Mouse (Mus musculus) midbrain, embryonic 11.5 days (tissue): Measurements from ENCODE around the gene Olfml2a. TPM values are rescaled to one million over a fixed set of nuclear protein-coding genes. Genes with fewer than 3 reads are reported as not detected.
"Not testable (repeated sequence)": the region's sequence is repeated elsewhere in the genome, so short reads cannot be mapped to it uniquely, and the experiment has no call there.

Experiments
- ATAC-seq: fragments of 200-750 bp; cut with Nextera tagmentation; 2 replicates; pipeline ENCODE4 v1.8.0; 2017; ENCODE audit warnings: moderate TSS enrichment, moderate library complexity; ENCODE audit not compliant: low FRiP score
- DNase-seq: peaks from one replicate; pipeline ENCODE4 v3.0.0; 2015; ENCODE audit warnings: low spot score; ENCODE audit errors: missing footprints
- H3K27ac ChIP-seq: fragments of 300-500 bp; sonication (generic); 2 replicates; pipeline ENCODE4 v1.5.1; 2014; ENCODE audit warnings: low read depth, low read length
- H3K27me3 ChIP-seq: fragments of 300-500 bp; sonication (generic); 2 replicates; pipeline ENCODE4 v1.6.1; 2014; ENCODE audit warnings: mild to moderate bottlenecking, low read length, moderate library complexity, mixed read lengths; ENCODE audit not compliant: control insufficient read depth, insufficient read depth
- H3K36me3 ChIP-seq: fragments of 300-500 bp; sonication (generic); 2 replicates; pipeline ENCODE4 v1.6.1; 2014; ENCODE audit warnings: mild to moderate bottlenecking, low read length, moderate library complexity, mixed read lengths; ENCODE audit not compliant: control insufficient read depth, insufficient read depth
- H3K4me1 ChIP-seq: fragments of 300-500 bp; sonication (generic); 2 replicates; pipeline ENCODE4 v1.6.1; 2014; ENCODE audit warnings: low read length; ENCODE audit not compliant: control insufficient read depth, insufficient read depth
- H3K4me2 ChIP-seq: fragments of 300-500 bp; sonication (generic); 2 replicates; pipeline ENCODE4 v1.6.1; 2014; ENCODE audit warnings: mild to moderate bottlenecking, moderate library complexity
- H3K4me3 ChIP-seq: fragments of 300-500 bp; sonication (generic); 2 replicates; pipeline ENCODE4 v1.5.1; 2014; ENCODE audit warnings: low read depth, low read length
- H3K9ac ChIP-seq: fragments of 300-500 bp; sonication (generic); 2 replicates; pipeline ENCODE4 v1.6.1; 2014; ENCODE audit warnings: low read length
- H3K9me3 ChIP-seq: fragments of 300-500 bp; sonication (generic); 2 replicates; pipeline ENCODE4 v1.6.1; 2016; ENCODE audit warnings: low read length; ENCODE audit not compliant: control insufficient read depth
- WGBS: fragments of 180-500 bp; shearing (Covaris S2); extraction: QIAGEN DNeasy Blood & Tissue Kit; methylation state at CpG from one replicate; pipeline ENCODE4 v1.1.7; 2014; 5-methylcytosine and 5-hydroxymethylcytosine counted together
- polyA plus RNA-seq: library from polyadenylated mRNA; unstranded; fragments of >200 nt; fragmentation: Nextera tagmentation; extraction: Ambion mirVana; gene quantifications from 2 replicates; pipeline ENCODE4 v1.2.1, GENCODE M21; 2014

Olfml2a gene
- polyA plus RNA-seq, 1 experiment from 2014 or later, result 2.2 TPM

- 31% methylated on average over 3 of the region's 3 CpGs for WGBS
Measured at GRCm38 (mm10) chr2:39008954-39009365, 77.2 kb downstream of the Olfml2a start.

DNA sequence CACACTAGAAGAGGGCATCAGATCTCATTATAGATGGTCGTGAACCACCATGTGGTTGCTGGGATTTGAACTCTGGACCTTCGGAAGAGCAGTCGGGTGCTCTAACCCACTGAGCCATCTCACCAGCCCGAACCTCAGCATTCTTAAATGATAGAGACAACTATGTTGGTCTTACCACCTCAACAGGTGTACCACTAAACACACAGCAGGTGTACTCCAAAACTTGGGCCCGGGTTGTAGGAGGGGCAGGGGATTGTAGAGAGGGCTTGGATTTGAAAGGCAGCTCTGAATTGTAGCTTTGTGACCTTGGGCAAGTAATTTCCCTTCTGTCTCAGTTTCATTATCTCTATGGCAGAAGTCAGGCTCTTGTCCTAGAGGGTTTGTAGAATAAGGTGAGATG, 78.4 kb downstream of the Olfml2a start:
- not testable (repeated sequence) for H3K4me3 ChIP-seq, H3K9me3 ChIP-seq, H3K4me2 ChIP-seq, ATAC-seq, H3K9ac ChIP-seq, H3K27me3 ChIP-seq, H3K27ac ChIP-seq, H3K36me3 ChIP-seq, DNase-seq
- WGBS, result 94% methylated on average over 4 of the region's 5 CpGs
- H3K4me1 ChIP-seq, result peaks cover 19% of the 10 kb centered on the region

More at GRCm38 (mm10) chr2:39008954-39009365, 77.2 kb downstream of the Olfml2a start:
- Histone ChIP-seq H3K4me3 (peak overlapping the region; percentile 65), H3K4me1 (peaks cover 22% of the 10 kb centered on the region), H3K9me3 (no peaks in the 10 kb centered on the region), H3K27me3 (no peaks in the 10 kb centered on the region), H3K36me3 (peaks cover 5% of the 10 kb centered on the region; the same call in 1 of the 2 replicates), H3K4me2 (peak overlapping the region; percentile 94), H3K9ac (peak overlapping the region; percentile 96), H3K27ac (no peak overlapping the region)
- ATAC-seq, result no peak
- DNase-seq, result no peak

DNA sequence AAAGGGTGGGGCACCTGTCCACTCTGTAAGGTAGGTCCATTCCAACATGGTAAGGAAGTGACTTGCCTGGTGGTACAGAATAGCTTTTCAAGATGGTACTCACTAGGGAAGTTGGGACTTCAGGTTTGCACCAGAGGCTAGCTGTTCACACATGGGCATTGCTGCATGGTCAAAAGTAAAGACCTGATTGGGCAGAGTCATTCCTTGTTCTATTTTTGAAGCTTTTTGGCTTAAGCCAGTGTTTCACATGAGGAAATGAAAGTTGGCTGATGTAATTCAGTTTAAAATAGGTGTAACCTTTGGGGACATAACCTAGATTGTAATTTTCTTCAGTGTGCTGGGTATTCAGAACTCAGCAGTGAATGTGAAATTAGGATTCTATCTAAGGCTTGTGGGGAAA, 79.5 kb downstream of the Olfml2a start:
- DNase-seq (no peak), ATAC-seq (no peak)
- Histone ChIP-seq H3K36me3 (peaks cover 13% of the 10 kb centered on the region), H3K4me3 (no peak overlapping the region), H3K4me2 (no peak overlapping the region), H3K27me3 (no peaks in the 10 kb centered on the region), H3K27ac (no peak overlapping the region), H3K9ac (no peak overlapping the region), H3K4me1 (peaks cover 16% of the 10 kb centered on the region), H3K9me3 (no peaks in the 10 kb centered on the region)

- no peak overlapping the region for H3K9ac ChIP-seq
- H3K4me1 ChIP-seq, result peaks cover 16% of the 10 kb centered on the region
- no peak overlapping the region for H3K27ac ChIP-seq
- WGBS, result 92% methylated on average over 3 of the region's 3 CpGs
- ATAC-seq (no peak), DNase-seq (no peak)
- H3K27me3 ChIP-seq, result no peaks in the 10 kb centered on the region
- peaks cover 17% of the 10 kb centered on the region for H3K36me3 ChIP-seq
- H3K4me2 ChIP-seq, result no peak overlapping the region
- H3K4me3 ChIP-seq, result no peak overlapping the region
- H3K9me3 ChIP-seq, result no peaks in the 10 kb centered on the region
Measured at GRCm38 (mm10) chr2:39011971-39012370, 80.2 kb downstream of the Olfml2a start.

- H3K9me3 ChIP-seq, result no peaks in the 10 kb centered on the region
- peaks cover 12% of the 10 kb centered on the region for H3K4me1 ChIP-seq
- ATAC-seq, result no peak
- WGBS, result 88% methylated on average over 7 of the region's 7 CpGs
- H3K36me3 ChIP-seq, result peaks cover 17% of the 10 kb centered on the region
- H3K4me2 ChIP-seq, result no peak overlapping the region
- H3K9ac ChIP-seq, result no peak overlapping the region
- H3K27ac ChIP-seq, result no peak overlapping the region
- H3K4me3 ChIP-seq, result no peak overlapping the region
- H3K27me3 ChIP-seq, result no peaks in the 10 kb centered on the region
- DNase-seq, result no peak
Measured at GRCm38 (mm10) chr2:39012768-39013279, 81.0 kb downstream of the Olfml2a start.

Other genes with a start within 250 kb of the Olfml2a start
- gene Nr5a1, start 217.4 kb upstream of the Olfml2a start, polyA plus RNA-seq, result 0.04 TPM in 1 of 2 replicates, not detected in the other
- gene Nr6a1, start 4.3 kb upstream of the Olfml2a start, polyA plus RNA-seq, result 4.4 and 5.2 TPM in 2 replicates
- 1.4 TPM in 2 replicates for gene Wdr38, start 65.5 kb downstream of the Olfml2a start, polyA plus RNA-seq
- 149 and 157 TPM in 2 replicates for gene Arpc5l, start 73.4 kb downstream of the Olfml2a start, polyA plus RNA-seq
- gene Rpl35, start 73.6 kb downstream of the Olfml2a start, polyA plus RNA-seq, result 1,018 and 1,101 TPM in 2 replicates
- gene Golga1, start 133.6 kb downstream of the Olfml2a start, polyA plus RNA-seq, result 34.4 and 39.3 TPM in 2 replicates